Mouse (Mus musculus): ENCODE data around the gene Tti1. TPM values are rescaled to one million over a fixed set of nuclear protein-coding genes. Genes with fewer than 3 reads are reported as not detected.

Tti1 gene
- total RNA-seq, 2 experiments from 2014 or later, result 22.1 to 25.2 TPM

DNA sequence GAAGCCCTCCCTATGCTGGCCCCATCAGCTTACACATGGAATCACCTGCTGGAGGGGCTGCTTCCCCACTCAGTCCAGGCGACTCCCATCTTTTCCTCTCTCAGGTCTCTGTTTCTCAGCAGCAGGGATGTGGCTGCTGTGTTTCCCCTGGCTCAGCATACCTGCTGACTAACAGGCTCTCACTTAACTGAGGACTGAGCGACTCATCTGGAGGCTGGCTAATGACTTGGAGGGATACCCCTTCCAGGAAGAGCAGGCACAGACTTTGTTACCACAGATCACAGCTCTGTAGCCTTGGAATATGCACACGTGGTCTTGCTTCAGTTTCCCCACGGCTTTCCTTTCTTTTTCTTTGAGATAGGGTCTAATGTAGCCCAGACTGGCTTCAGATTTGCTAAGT is 45.0 kb downstream of the Tti1 start:
- intact Hi-C loops (cut with DNase I), result no loop called here

DNA sequence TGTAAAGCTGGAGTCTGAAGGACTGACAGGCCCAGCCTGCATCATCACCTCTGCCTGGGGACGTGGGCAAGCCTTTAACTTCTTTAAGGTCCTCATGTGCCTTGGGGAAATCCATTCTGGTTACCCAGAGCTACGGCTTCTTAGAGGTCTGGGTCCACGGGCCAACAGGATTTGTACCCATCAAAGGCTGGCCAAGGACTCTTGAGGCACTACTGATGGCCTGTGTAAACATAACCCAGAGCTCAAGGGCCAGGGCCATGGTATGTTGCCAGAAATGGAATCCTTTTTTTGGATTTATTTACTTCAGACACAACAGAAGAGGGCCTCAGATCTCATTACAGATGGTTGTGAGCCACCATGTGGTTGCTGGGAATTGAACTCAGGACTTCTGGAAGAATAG is 45.5 kb downstream of the Tti1 start:
- DNase-seq (ENCODE audit: low spot score), result no peak
- intact Hi-C loops (cut with DNase I), result no loop called here

More for the DNA sequence above, 45.0 kb downstream of the Tti1 start:
- no peak for DNase-seq (ENCODE audit: low spot score)

DNA sequence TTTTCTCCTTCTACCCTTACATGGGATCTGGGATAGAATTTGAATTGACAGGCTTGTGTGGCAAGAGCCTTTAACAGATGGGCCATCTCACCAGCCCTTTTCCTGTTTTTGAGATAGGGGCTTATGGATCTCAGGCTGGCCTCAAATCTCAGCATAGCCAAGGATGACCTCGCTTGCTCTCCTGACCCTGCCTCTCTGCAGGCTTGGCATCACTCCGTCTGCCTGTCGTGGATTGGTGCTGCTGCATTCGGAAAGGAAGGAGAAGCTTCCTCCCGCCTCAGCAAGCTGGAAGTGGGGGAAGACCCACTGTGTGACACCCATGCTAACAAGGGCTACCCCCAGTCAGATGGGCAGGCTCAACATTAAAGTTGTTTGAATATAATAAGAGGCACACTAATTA is 49.0 kb downstream of the Tti1 start:
- DNase-seq (ENCODE audit: low spot score), result no peak
- intact Hi-C loops (cut with DNase I), result no loop called here

DNA sequence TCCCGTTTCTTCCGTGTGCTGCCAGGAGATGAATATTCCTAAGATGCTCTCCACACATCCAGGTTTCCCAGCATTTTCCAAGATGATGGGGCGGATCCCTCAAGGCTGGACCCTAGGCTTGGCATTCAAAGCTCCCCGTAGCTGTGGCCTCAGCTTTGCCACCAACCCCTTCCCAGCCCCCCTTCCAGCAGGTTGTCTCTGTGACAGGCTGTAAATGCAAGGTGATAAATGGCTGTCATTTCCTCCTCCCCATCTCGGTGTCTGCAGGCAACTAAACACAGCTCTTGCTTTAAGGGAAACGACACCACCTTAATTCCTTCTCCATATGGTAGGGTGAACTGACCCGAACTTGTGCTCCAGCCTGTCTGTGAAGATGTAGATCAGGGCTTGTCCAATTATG is 52.6 kb downstream of the Tti1 start:
- intact Hi-C loops (cut with DNase I), result no loop called here

DNA sequence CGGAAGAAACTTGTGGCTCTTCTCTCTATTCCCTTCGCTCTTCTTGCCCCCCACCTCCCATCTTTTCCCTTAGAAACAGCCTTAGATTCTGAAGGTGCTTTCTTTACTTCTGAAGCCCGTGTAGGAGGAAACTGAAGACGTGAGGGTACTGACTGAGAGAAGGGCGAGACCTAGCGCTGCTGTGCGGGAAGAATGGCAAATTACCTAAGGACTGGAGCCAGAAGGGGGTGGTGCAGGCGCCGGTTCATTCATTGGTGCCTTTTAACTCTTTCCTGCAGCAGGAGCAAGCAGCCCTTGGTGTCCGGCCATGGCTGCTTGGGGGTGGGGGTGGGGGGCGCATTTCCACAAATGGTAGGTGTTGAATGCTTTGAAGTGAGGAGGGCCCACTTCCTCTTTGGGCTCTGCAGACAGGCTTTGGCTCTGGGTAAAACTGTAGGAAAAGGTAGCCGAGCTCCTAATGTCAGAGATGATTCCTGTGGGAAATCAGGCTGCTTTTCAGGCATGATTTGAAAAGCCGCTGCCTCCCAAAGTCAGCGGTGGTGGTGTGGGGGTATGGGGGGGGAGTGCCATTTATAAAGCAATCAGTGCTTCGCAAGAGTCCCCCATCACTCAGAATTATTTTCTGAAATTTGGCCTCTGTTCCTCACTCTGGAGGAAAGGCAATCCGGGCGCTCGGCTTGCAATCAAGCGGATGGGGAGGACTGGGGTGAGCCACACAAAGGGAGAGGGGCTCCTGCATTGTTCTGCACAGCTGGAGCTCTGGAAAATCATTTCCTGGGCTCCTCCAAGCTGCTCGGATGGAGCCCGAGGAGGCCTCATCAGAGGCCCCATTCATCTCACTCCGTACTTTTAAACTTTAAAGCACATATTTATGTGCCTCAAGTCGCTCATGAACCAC is 53.4 kb downstream of the Tti1 start:
- no peak for DNase-seq (ENCODE audit: low spot score)
- intact Hi-C loops (cut with DNase I), result no loop called here

More for the DNA sequence above, 52.6 kb downstream of the Tti1 start:
- DNase-seq (ENCODE audit: low spot score), result no peak

DNA sequence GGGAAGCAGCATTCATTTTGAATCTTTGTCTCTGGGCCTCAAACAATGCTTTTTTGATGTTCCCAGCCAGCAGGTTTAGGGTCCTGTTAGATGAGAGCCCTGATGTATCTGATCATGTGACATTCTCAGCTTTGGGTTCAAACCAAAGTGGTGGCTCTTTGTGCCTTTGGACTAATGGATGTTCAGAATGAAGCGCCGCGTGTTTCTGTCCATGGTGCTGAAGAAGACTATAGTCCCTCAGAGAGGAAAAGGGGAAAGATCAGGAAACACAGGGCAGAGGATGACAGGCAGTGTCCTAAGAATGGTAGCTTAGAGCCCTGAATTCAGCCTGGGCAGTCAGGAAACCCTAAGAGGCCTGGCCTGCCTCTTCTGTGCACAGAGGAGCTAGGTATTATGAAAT is 57.6 kb downstream of the Tti1 start:
- DNase-seq (ENCODE audit: low spot score), result no peak
- intact Hi-C loops (cut with DNase I), result no loop called here

DNA sequence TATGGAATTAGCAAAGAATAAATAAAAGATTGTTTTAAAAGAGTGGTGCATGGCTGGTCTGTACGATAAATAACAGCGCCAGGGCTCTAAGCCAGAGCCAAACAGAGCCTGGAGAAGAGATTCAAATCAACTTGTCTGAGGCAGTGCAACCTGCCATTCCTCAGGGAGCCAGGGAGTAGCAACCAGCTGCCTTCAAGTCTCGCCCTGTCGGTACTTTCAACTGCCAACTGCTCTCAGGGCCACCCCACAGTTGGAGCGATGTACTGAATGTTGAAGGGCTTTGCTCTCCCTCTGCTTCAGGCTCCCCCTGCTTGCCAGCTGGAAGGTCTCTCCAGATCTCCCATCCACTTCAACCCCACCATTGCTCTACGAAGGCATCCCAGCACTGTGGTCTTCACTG is 58.1 kb downstream of the Tti1 start:
- no peak for DNase-seq (ENCODE audit: low spot score)
- intact Hi-C loops (cut with DNase I), result no loop called here

DNA sequence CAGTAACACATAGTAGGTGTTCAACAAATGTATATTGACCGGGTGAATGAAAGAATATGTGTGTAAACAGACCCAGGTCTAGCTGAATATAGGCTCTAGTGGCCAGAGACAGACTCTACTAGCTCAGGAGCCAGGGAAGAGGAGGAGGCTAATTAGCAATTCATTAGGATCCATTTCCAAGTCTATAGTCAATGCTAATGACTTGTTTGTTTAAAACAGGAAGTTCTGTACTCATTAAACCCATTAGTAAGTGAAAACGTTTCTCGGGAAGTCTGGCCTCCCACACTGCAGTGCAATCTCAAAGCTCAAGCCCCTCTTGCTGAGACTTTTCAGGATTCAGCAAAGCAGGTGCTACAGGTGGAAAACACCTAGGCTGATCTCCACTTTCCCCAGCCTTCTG is 60.4 kb downstream of the Tti1 start:
- no peak for DNase-seq (ENCODE audit: low spot score)
- intact Hi-C loops (cut with DNase I), result no loop called here

DNA sequence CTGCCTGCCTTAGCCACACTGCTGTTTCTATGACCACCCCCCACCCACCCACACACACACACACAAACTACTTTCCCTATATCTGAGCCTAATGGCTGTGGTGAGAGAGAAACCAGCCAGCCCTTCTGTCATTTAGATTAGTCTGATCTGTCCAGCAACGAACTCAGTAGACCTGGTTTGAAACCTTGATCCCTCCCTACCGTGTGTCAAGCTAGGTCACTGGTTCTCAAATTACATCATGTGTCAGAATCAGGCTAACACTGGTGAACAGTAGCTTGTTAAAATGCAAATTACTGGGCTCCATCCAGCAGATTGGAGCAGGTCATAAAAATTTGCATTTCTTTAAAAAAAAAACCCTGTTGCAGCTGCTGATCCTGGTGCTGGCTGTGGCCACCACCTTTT is 70.5 kb downstream of the Tti1 start:
- DNase-seq (ENCODE audit: low spot score), result no peak

DNA sequence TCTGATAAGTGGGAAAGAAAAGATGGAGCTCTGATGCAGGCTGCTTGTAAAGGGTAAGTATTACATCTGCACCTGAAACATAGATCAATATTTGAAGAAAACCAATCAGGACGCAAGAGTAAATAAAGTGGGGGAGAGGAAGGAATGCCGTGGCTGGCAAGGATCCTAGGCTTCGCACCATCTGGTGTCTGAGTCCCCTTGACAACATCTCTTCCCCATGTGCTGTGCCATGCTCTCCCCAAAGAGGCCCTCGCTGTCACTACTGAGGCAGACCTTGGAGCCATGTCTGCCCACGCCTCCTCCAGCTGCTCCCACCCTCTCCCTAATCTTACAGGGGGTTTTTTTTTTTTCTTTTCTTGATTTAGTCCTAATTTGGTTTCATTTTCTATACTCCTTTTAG is 74.3 kb downstream of the Tti1 start:
- intact Hi-C loops (cut with DNase I), result no loop called here
- DNase-seq (ENCODE audit: low spot score), result no peak

More for the DNA sequence above, 70.5 kb downstream of the Tti1 start:
- intact Hi-C loops (cut with DNase I), result no loop called here

DNA sequence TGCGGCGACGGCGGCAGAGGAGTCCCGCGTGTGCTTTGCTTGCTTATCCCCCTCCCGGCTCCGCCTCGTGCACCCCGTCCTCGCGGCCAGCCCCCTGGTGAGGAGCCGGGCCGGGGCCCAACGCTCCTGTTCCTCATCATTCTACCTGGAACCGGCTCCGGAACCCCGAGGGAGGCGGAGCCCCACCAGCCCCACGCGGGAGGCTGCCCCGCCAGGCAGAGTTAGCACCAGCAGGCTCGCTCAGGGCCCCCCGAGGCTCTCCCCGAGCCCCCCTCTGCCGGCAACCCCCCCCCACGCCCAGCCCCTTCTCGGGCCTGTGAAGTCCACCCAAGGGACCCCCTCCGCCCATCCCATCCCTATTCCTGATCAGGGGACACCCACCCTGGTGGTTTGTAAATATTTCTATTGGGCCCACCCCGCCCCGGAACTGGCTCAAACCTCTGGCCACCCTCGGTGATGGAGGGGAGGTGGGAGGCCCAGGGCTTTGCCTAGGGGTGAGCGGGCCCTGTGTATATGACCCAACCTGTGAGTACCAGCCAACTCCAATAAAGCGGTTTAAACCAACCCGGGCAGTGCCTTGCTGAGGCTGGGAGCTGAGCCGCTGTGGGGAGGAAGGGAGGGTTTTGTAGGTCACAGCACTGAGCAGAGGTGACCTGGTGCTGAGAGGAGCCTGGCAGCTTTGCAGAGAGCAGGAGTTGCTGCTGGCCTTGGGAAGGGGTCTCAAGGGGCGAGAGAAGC is 83.9 kb downstream of the Tti1 start:
- no peak for DNase-seq (ENCODE audit: low spot score)
- intact Hi-C loops (cut with DNase I), result loop anchor here (5.0 kb wide), 1 partner anchor 307 kb away; no protein-coding TSS in a partner anchor

DNA sequence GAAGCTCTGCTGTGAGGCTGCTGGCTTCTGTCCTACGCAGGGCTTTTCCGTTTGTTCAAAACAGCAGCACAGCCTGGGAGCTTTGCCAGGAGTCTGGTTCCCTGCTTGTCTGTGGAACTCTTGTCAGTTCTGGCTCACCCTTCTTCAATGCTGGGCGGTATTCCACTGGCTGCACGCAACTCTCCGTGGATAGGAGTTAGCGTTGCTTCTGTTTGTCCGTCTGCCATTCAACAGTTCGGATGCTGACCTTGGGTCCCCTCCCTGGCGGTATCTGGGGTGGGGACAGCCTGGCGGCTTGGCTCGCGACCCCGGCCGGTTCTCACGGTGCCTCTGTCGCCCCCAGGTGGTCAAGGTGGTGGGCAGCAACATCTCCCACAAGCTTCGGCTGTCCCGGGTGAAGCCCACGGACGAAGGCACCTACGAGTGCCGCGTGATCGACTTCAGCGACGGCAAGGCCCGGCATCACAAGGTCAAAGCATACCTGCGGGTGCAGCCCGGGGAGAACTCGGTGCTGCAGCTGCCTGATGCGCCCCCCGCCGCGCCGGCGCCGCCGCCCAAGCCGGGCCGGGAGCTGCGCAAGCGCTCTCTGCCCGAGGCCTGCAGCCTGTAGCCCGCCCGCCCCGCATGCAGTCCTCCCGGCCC is 84.6 kb downstream of the Tti1 start:
- intact Hi-C loops (cut with DNase I), result loop anchor here (5.0 kb wide), 1 partner anchor 306 kb away; no protein-coding TSS in a partner anchor

DNA sequence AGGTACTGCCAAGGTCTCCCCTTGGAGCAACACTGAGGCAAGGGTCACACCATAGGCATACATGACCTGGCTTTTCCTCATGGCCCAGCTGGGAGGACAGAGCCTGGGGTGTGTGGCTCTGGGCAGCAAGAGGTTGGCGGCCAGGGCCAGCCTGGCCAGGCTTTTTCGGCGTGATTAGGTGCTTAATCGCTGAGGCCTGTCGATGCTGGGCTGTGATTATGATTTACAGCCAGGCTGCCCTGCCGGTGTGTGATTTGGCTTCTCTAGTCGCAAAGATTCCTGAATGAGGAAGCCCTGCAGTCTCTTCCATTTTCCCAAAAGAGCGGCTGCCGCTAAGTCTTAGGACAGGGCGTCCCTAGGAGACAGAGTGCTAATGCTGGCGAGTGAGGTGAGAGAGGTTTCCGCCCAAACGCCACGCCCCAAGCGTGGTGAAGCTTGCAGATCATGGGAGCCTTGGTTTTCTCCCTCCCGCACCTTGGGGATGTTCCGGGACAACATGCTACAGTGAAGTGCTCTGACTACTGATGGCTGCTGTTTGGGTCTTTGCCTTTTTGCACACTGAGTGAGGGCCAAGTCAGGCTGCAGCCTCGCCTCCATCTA is 87.5 kb downstream of the Tti1 start:
- intact Hi-C loops (cut with DNase I), result loop anchor here (5.0 kb wide), 1 partner anchor 303 kb away; no protein-coding TSS in a partner anchor
- no peak for DNase-seq (ENCODE audit: low spot score)

More for the DNA sequence above, 84.6 kb downstream of the Tti1 start:
- peak; percentile 47 for DNase-seq (ENCODE audit: low spot score)

DNA sequence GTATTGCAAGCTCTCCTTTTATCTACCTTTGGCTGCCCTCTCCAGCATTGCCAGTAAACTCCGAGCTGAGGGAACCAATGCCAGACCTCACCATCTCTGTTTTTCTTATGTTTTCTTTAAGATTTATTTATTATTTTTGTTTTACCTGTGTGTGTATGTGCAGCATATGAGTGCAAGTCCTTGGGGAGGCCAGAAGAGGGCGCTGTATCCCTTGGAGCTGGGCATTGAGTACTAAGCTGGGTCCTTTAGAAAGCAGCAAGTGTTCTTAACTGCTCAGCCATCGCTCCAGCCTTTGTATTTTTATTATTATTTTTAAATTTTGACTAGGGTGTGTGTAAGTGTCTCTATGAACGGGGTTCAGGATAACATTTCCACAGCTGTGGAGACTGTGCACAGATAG is 91.6 kb downstream of the Tti1 start:
- intact Hi-C loops (cut with DNase I), result no loop called here
- no peak for DNase-seq (ENCODE audit: low spot score)

DNA sequence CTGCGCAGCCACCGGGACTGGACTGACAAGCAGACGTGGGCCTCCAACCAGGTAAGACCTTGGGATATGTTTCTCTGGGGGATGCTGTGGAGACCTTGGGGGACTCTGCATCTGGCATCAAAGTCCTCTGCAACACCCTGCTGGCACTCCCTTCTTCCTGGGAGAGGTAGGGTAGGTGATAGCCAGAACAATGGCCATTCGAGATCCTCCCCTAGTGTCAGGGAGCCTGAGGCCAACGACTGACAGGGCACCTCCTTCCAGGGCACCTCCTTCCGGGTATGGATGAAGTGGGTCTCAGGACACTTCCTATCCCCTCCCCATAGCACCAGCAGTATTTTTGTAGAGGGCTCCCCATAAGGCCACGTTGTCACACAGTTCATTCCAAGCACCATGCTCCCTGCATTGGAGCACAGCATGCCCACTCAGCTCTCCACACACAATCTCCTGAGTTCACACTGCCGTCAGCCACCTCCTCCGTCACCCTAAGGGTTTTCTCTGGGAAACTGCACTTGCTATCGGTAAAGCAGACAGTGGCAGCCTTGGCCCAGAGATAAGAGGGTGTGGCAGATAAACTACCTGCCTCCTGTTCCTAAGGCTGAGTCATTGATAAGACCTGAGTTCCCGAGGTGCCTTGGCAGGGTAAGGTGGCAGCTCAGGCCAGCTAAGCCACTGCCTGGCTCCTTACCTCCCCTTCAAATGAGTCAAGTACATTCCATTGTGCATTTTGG is 92.6 kb downstream of the Tti1 start:
- no peak for DNase-seq (ENCODE audit: low spot score)
- intact Hi-C loops (cut with DNase I), result no loop called here

DNA sequence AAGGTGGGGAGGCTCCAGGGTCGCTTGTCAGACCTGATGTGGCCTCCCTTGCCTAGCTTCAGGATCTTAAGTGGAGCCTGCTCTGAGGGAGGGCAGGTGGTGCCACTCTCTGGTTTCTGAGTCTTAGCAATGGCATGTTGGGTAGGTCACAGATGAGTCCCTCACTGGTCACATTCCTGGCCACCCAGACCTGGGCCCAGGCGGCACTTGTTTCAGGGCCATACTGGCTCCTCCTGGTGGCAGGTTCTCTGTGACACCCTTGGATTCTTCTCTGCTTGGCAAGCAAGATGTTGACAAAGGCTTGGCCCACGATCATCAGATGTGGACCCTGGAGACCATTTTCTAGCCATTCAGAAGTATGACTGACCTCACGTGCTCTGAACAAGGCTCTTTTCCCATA is 95.6 kb downstream of the Tti1 start:
- no peak for DNase-seq (ENCODE audit: low spot score)
- intact Hi-C loops (cut with DNase I), result no loop called here

All from heart, postnatal 25 days (tissue).